Mouse (Mus musculus): ENCODE data around the gene Acsl1. TPM values are rescaled to one million over a fixed set of nuclear protein-coding genes. Genes with fewer than 3 reads are reported as not detected.
"Not testable (repeated sequence)": the region's sequence is repeated elsewhere in the genome, so short reads cannot be mapped to it uniquely, and the experiment has no call there.

Acsl1 gene
- total and polyA plus RNA-seq, 2 experiments from 2014 or later: 28.2 to 36.7 TPM

- peaks cover 20% of the 10 kb centered on the region for H3K36me3 ChIP-seq (ENCODE audit: insufficient read depth, low read length)
- no peak overlapping the region for H3K4me2 ChIP-seq (ENCODE audit: low read depth, low read length, poor library complexity, severe bottlenecking)
- no peak for DNase-seq (ENCODE audit: low spot score)
- H3K4me1 ChIP-seq (ENCODE audit: insufficient read depth, low read length): no peaks in the 10 kb centered on the region
- no peak overlapping the region for H3K4me3 ChIP-seq (ENCODE audit: low read depth, low read length)
- no peak overlapping the region for H3K27ac ChIP-seq (ENCODE audit: low read depth, low read length)
- WGBS: 93% methylated on average over 2 of the region's 2 CpGs
- no peaks in the 10 kb centered on the region for H3K27me3 ChIP-seq (ENCODE audit: insufficient read depth, low read length)
- no peak for ATAC-seq (ENCODE audit: low FRiP score)
- H3K9me3 ChIP-seq (ENCODE audit: low read length): no peaks in the 10 kb centered on the region
- no peak overlapping the region for H3K9ac ChIP-seq (replicated peaks; ENCODE audit: low read length, poor library complexity, severe bottlenecking)
- no peak for TF ChIP-seq CTCF (IDR thresholded peaks at IDR 0.05)
Measured at GRCm38 (mm10) chr8:46573964-46574363, 103.1 kb downstream of the Acsl1 start.

- H3K9ac ChIP-seq (replicated peaks; ENCODE audit: low read length, poor library complexity, severe bottlenecking): no peak overlapping the region
- no peak overlapping the region for H3K4me2 ChIP-seq (ENCODE audit: low read depth, low read length, poor library complexity, severe bottlenecking)
- WGBS: 95% methylated on average over 9 of the region's 9 CpGs
- no peak overlapping the region for H3K4me3 ChIP-seq (ENCODE audit: low read depth, low read length)
- H3K4me1 ChIP-seq (ENCODE audit: insufficient read depth, low read length): no peaks in the 10 kb centered on the region
- H3K36me3 ChIP-seq (ENCODE audit: insufficient read depth, low read length): peaks cover 27% of the 10 kb centered on the region
- H3K9me3 ChIP-seq (ENCODE audit: low read length): no peaks in the 10 kb centered on the region
- no peak for TF ChIP-seq CTCF (IDR thresholded peaks at IDR 0.05)
- no peaks in the 10 kb centered on the region for H3K27me3 ChIP-seq (ENCODE audit: insufficient read depth, low read length)
- H3K27ac ChIP-seq (ENCODE audit: low read depth, low read length): no peak overlapping the region
- DNase-seq (ENCODE audit: low spot score) (no peak), ATAC-seq (ENCODE audit: low FRiP score) (no peak)
Measured at GRCm38 (mm10) chr8:46578794-46579193, 108.0 kb downstream of the Acsl1 start.

GRCm38 (mm10) chr8:46584328-46584727 lies 113.5 kb downstream of the Acsl1 start:
- H3K9me3 ChIP-seq (ENCODE audit: low read length); H3K36me3 ChIP-seq (ENCODE audit: insufficient read depth, low read length); ATAC-seq (ENCODE audit: low FRiP score); H3K9ac ChIP-seq (replicated peaks; ENCODE audit: low read length, poor library complexity, severe bottlenecking); H3K4me3 ChIP-seq (ENCODE audit: low read depth, low read length); H3K4me2 ChIP-seq (ENCODE audit: low read depth, low read length, poor library complexity, severe bottlenecking); DNase-seq (ENCODE audit: low spot score); H3K27me3 ChIP-seq (ENCODE audit: insufficient read depth, low read length); H3K27ac ChIP-seq (ENCODE audit: low read depth, low read length); H3K4me1 ChIP-seq (ENCODE audit: insufficient read depth, low read length): not testable (repeated sequence)
- 44% methylated on average over 4 of the region's 4 CpGs for whole genome bisulfite sequencing

- no peak for ATAC-seq (ENCODE audit: low FRiP score)
- 83% methylated on average over 3 of the region's 3 CpGs for WGBS
Measured at GRCm38 (mm10) chr8:46585576-46585975, 114.7 kb downstream of the Acsl1 start.

More at GRCm38 (mm10) chr8:46585576-46585975, 114.7 kb downstream of the Acsl1 start:
- Histone ChIP-seq H3K4me3 (ENCODE audit: low read depth, low read length) (no peak overlapping the region), H3K36me3 (ENCODE audit: insufficient read depth, low read length) (peaks cover 6% of the 10 kb centered on the region), H3K9ac (replicated peaks; ENCODE audit: low read length, poor library complexity, severe bottlenecking) (no peak overlapping the region), H3K27me3 (ENCODE audit: insufficient read depth, low read length) (no peaks in the 10 kb centered on the region), H3K4me2 (ENCODE audit: low read depth, low read length, poor library complexity, severe bottlenecking) (no peak overlapping the region), H3K9me3 (ENCODE audit: low read length) (no peaks in the 10 kb centered on the region), H3K4me1 (ENCODE audit: insufficient read depth, low read length) (no peaks in the 10 kb centered on the region), H3K27ac (ENCODE audit: low read depth, low read length) (no peak overlapping the region)
- DNase-seq (ENCODE audit: low spot score): no peak
- TF ChIP-seq CTCF (IDR thresholded peaks at IDR 0.05): no peak

Other genes starting within 250 kb of the Acsl1 start
- 0.27 TPM in 1 of 2 replicates, not detected in the other for gene Helt, start 176.4 kb upstream of the Acsl1 start, total RNA-seq (2014; rRNA removed)
- gene Helt, start 176.4 kb upstream of the Acsl1 start, polyA plus RNA-seq (2015; fragmentation: Nextera tagmentation; extraction: Ambion mirVana): 0.26 and 0.28 TPM in 2 replicates
- 2.9 TPM in 2 replicates for gene Cenpu, start 81.0 kb downstream of the Acsl1 start, total RNA-seq (2014; rRNA removed)
- 6.0 and 6.6 TPM in 2 replicates for gene Cenpu, start 81.0 kb downstream of the Acsl1 start, polyA plus RNA-seq (2015; fragmentation: Nextera tagmentation; extraction: Ambion mirVana)
- 4.7 and 5.4 TPM in 2 replicates for gene Primpol, start 146.2 kb downstream of the Acsl1 start, total RNA-seq (2014; rRNA removed)
- gene Primpol, start 146.2 kb downstream of the Acsl1 start, polyA plus RNA-seq (2015; fragmentation: Nextera tagmentation; extraction: Ambion mirVana): 3.9 and 4.6 TPM in 2 replicates
- 128 and 165 TPM in 2 replicates for gene Casp3, start 146.3 kb downstream of the Acsl1 start, total RNA-seq (2014; rRNA removed)
- 211 and 223 TPM in 2 replicates for gene Casp3, start 146.3 kb downstream of the Acsl1 start, polyA plus RNA-seq (2015; fragmentation: Nextera tagmentation; extraction: Ambion mirVana)